Mouse (Mus musculus) lung, embryonic 14.5 days (tissue): ENCODE data around the gene Tmem104. TPM values are rescaled to one million over a fixed set of nuclear protein-coding genes. Genes with fewer than 3 reads are reported as not detected.

ENCODE experiments used
- ATAC-seq: fragments of 200-750 bp; cut with Nextera tagmentation; 2 replicates; pipeline ENCODE4 v1.8.0; 2017; ENCODE audit warnings: mild to moderate bottlenecking, moderate TSS enrichment, moderate library complexity; ENCODE audit not compliant: insufficient read depth
- DNase-seq: peaks from one replicate; pipeline ENCODE4 v3.0.0-alpha.2; 2015
- H3K27ac ChIP-seq: fragments of 300-500 bp; sonication (generic); 2 replicates; pipeline ENCODE4 v1.5.1; 2014; ENCODE audit warnings: low read depth, mild to moderate bottlenecking, moderate library complexity
- H3K27me3 ChIP-seq: fragments of 300-500 bp; sonication (generic); 2 replicates; pipeline ENCODE4 v1.6.1; 2014; ENCODE audit warnings: low read length, control low read depth; ENCODE audit not compliant: insufficient read depth
- H3K36me3 ChIP-seq: fragments of 300-500 bp; sonication (generic); 2 replicates; pipeline ENCODE4 v1.6.1; 2014; ENCODE audit warnings: control low read depth; ENCODE audit not compliant: insufficient read depth
- H3K4me1 ChIP-seq: fragments of 300-500 bp; sonication (generic); 2 replicates; pipeline ENCODE4 v1.6.1; 2014; ENCODE audit warnings: antibody characterized with exemption, control low read depth; ENCODE audit not compliant: insufficient read depth
- H3K4me2 ChIP-seq: fragments of 300-500 bp; sonication (generic); 2 replicates; pipeline ENCODE4 v1.6.1; 2014; ENCODE audit warnings: mild to moderate bottlenecking
- H3K4me3 ChIP-seq: fragments of 300-500 bp; sonication (generic); 2 replicates; pipeline ENCODE4 v1.5.1; 2014; ENCODE audit warnings: low read depth, low read length
- H3K9ac ChIP-seq: fragments of 300-500 bp; sonication (generic); 2 replicates; pipeline ENCODE4 v1.6.1; 2014
- H3K9me3 ChIP-seq: fragments of 300-500 bp; sonication (generic); 2 replicates; pipeline ENCODE4 v1.6.1; 2016; ENCODE audit warnings: low read depth, low read length, control low read depth
- CTCF ChIP-seq: IDR thresholded peaks from 2 replicates; pipeline ENCODE4 v1.5.1; 2016; ENCODE audit warnings: antibody characterized with exemption, low read depth
- WGBS: fragments of 180-500 bp; shearing (Covaris S2); extraction: QIAGEN DNeasy Blood & Tissue Kit; methylation state at CpG from one replicate; pipeline ENCODE4 v1.1.7; 2014; 5-methylcytosine and 5-hydroxymethylcytosine counted together
- polyA plus RNA-seq: library from polyadenylated mRNA; unstranded; fragments of >200 nt; fragmentation: Nextera tagmentation; extraction: Ambion mirVana; gene quantifications from 2 replicates; pipeline ENCODE4 v1.2.1, GENCODE M21; 2014

The Tmem104 gene
- polyA plus RNA-seq, 1 experiment from 2014 or later = 14.3 TPM

- no peak for DNase-seq
- Histone ChIP-seq H3K4me2 (no peak overlapping the region), H3K27ac (no peak overlapping the region), H3K4me3 (no peak overlapping the region), H3K27me3 (peaks cover 7% of the 10 kb centered on the region), H3K9ac (no peak overlapping the region), H3K36me3 (no peaks in the 10 kb centered on the region), H3K4me1 (peaks cover 17% of the 10 kb centered on the region), H3K9me3 (no peaks in the 10 kb centered on the region)
- WGBS = 80% methylated on average over 4 of the region's 4 CpGs
- no peak for TF ChIP-seq CTCF
- no peak for ATAC-seq
Measured at GRCm38 (mm10) chr11:115169430-115169829, 17.9 kb upstream of the Tmem104 start.

GRCm38 (mm10) chr11:115171125-115171524, 16.2 kb upstream of the Tmem104 start:
- TF ChIP-seq CTCF = no peak
- no peak overlapping the region for H3K4me3 ChIP-seq
- H3K27me3 ChIP-seq = 0 out of 2 replicates have a peak, but pooled peaks cover 3% of the 10 kb centered on the region
- no peak overlapping the region for H3K4me2 ChIP-seq
- DNase-seq (no peak), ATAC-seq (no peak)
- H3K9me3 ChIP-seq = no peaks in the 10 kb centered on the region
- H3K4me1 ChIP-seq = peaks cover 26% of the 10 kb centered on the region
- 43% methylated on average over 8 of the region's 8 CpGs for WGBS
- H3K27ac ChIP-seq = no peak overlapping the region
- H3K9ac ChIP-seq = no peak overlapping the region
- no peaks in the 10 kb centered on the region for H3K36me3 ChIP-seq

- H3K36me3 ChIP-seq = no peaks in the 10 kb centered on the region
- peak; percentile 33; the same call in 1 of the 2 replicates for ATAC-seq
- no peak overlapping the region for H3K4me3 ChIP-seq
- H3K27ac ChIP-seq = peak overlapping the region; percentile 42; the same call in 1 of the 2 replicates
- no peak overlapping the region for H3K9ac ChIP-seq
- WGBS = 46% methylated on average over 4 of the region's 4 CpGs
- H3K27me3 ChIP-seq = 0 out of 2 replicates have a peak, but pooled peaks cover 3% of the 10 kb centered on the region
- H3K4me2 ChIP-seq = peak overlapping the region; percentile 31; the same call in 1 of the 2 replicates
- no peak for TF ChIP-seq CTCF
- peak; percentile 79 for DNase-seq
- peaks cover 34% of the 10 kb centered on the region for H3K4me1 ChIP-seq
- no peaks in the 10 kb centered on the region for H3K9me3 ChIP-seq
Measured at GRCm38 (mm10) chr11:115172825-115173287, 14.4 kb upstream of the Tmem104 start.

GRCm38 (mm10) chr11:115173549-115174339, 13.5 kb upstream of the Tmem104 start:
- DNase-seq (peak; percentile 70), ATAC-seq (peak; percentile 66)
- TF ChIP-seq CTCF = no peak
- H3K4me1 ChIP-seq = peaks cover 34% of the 10 kb centered on the region
- H3K27me3 ChIP-seq = 0 out of 2 replicates have a peak, but pooled peaks cover 3% of the 10 kb centered on the region
- 21% methylated on average over 16 of the region's 16 CpGs for WGBS
- no peak overlapping the region for H3K9ac ChIP-seq
- no peak overlapping the region for H3K4me3 ChIP-seq
- H3K36me3 ChIP-seq = no peaks in the 10 kb centered on the region
- peak overlapping the region; percentile 81 for H3K27ac ChIP-seq
- H3K9me3 ChIP-seq = no peaks in the 10 kb centered on the region
- peak overlapping the region; percentile 31 for H3K4me2 ChIP-seq

- 0 out of 2 replicates have a peak, but pooled peaks cover 3% of the 10 kb centered on the region for H3K27me3 ChIP-seq
- H3K4me3 ChIP-seq = no peak overlapping the region
- H3K36me3 ChIP-seq = peaks cover 7% of the 10 kb centered on the region; the same call in 1 of the 2 replicates
- peaks cover 34% of the 10 kb centered on the region for H3K4me1 ChIP-seq
- H3K27ac ChIP-seq = peak overlapping the region; percentile 38; the same call in 1 of the 2 replicates
- no peak overlapping the region for H3K9ac ChIP-seq
- 56% methylated on average over 24 of the region's 24 CpGs for WGBS
- TF ChIP-seq CTCF = no peak
- ATAC-seq (no peak), DNase-seq (peak; percentile 34)
- H3K9me3 ChIP-seq = no peaks in the 10 kb centered on the region
- no peak overlapping the region for H3K4me2 ChIP-seq
Measured at GRCm38 (mm10) chr11:115176399-115177190, 10.7 kb upstream of the Tmem104 start.

- peaks cover 7% of the 10 kb centered on the region; the same call in 1 of the 2 replicates for H3K36me3 ChIP-seq
- no peak overlapping the region for H3K9ac ChIP-seq
- no peak for TF ChIP-seq CTCF
- 0 out of 2 replicates have a peak, but pooled peaks cover 3% of the 10 kb centered on the region for H3K27me3 ChIP-seq
- peaks cover 26% of the 10 kb centered on the region for H3K4me1 ChIP-seq
- H3K4me2 ChIP-seq = peak overlapping the region; percentile 39
- DNase-seq = peak; percentile 52
- H3K9me3 ChIP-seq = no peaks in the 10 kb centered on the region
- H3K4me3 ChIP-seq = no peak overlapping the region
- peak overlapping the region; percentile 32; the same call in 1 of the 2 replicates for H3K27ac ChIP-seq
- WGBS = 20% methylated on average over 10 of the region's 10 CpGs
- ATAC-seq = peak; percentile 25; the same call in 1 of the 2 replicates
Measured at GRCm38 (mm10) chr11:115177559-115178195, 9.6 kb upstream of the Tmem104 start.
